Mouse (Mus musculus): ENCODE measurements at regions not wholly inside any gene's neighbourhood (a gene's known extent, or its start where the extent isn't known, plus 50 kb on each side); places are given as distances from the start of the nearest gene placed in this dataset.

DNA sequence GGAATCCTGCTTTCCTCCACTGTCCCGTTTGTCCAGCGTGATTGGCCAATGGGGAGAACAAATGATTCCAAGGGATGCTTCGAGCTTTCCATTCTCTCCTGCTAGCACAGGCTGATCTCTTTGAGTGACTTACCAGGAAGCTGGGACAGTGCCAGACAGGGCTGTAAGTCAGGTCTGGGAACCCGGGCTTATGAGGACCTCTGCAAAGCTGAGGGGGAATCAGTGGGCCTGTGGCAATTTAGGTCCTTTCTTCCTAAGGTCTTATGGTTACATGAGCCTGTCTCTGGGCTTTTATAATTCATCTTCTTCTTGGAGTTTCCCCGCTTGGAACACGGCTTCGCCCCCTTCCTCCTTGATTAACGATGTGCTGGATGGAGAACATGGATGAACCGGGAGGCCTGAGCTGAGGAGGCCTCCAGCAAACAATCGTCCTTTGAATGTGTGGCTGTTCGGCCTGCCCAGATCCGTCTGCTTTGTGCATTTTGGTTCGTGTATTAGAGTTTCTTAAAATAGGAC lies 98.5 kb downstream of the Mis18a start:
- TF ChIP-seq CTCF (IDR thresholded peaks at IDR 0.05), result no peak
- TF ChIP-seq POLR2A (IDR thresholded peaks at IDR 0.05; ENCODE audit: insufficient read depth, low read depth, low read length), result no peak
- TF ChIP-seq EP300 (IDR thresholded peaks at IDR 0.05; ENCODE audit: insufficient read depth, low read depth, low read length), result no peak
